Comparison of ENCODE assay signal across 21 mouse cellular contexts in the genomic region with DNA sequence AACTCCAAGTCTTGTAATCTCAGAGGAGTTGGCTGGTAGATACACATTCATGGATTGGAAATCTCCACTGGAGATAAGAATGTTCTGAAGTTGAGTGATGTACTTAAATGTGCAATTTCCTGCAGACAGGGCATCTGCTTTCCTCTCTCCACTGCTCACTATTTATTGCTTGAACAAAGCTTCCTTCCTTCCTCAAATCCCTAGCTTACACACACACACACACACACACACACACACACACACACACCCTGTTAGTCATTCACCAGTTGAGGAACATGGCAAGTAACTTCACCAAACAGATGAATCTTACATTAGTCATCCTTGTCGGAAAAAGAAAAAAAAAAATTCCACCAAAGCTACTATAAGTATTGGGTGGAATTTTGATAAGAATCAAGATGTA. TPM values are rescaled to one million over a fixed set of nuclear protein-coding genes. Genes with fewer than 3 reads are reported as not detected.
A peak's percentile ranks its signal among the peaks of the same experiment; 100 is the strongest.
DNase-seq lines count a peak whose midpoint lies in the region; ATAC-seq lines count a peak whose summit lies in the region.
"Had no signal": no experiment of that assay in that cellular context is flagged by ENCODE, and none has a peak within 500 bp of the region (broad histone marks: within the 10 kb centered on the region; RNA-seq: fewer than 3 reads in every experiment).

No protein-coding gene starts in this region.

- H3K4me3 ChIP-seq in kidney, embryonic 15.5 days (replicated peaks) = no peak overlapping the region
- H3K4me3 ChIP-seq in hindbrain, embryonic 11.5 days (ENCODE audit: low read depth, low read length) = no peak overlapping the region
- H3K4me3 ChIP-seq: embryonic facial prominence, embryonic 13.5 days; limb, embryonic 12.5 days; liver, embryonic 12.5 days; midbrain, embryonic 12.5 days; neural tube, embryonic 13.5 days had no signal

- H3K27ac ChIP-seq in kidney, embryonic 15.5 days = no peak overlapping the region
- no peak overlapping the region for H3K27ac ChIP-seq in hindbrain, embryonic 11.5 days (ENCODE audit: low read depth, low read length)
- H3K27ac ChIP-seq: embryonic facial prominence, embryonic 13.5 days; hindbrain, embryonic 14.5 days; limb, embryonic 12.5 days; liver, embryonic 12.5 days; midbrain, embryonic 12.5 days; neural tube, embryonic 13.5 days had no signal

- H3K36me3 ChIP-seq in kidney, embryonic 15.5 days = no peaks in the 10 kb centered on the region
- no peaks in the 10 kb centered on the region for H3K36me3 ChIP-seq in hindbrain, embryonic 11.5 days (ENCODE audit: control insufficient read depth, insufficient read depth, low read length)
- H3K36me3 ChIP-seq: embryonic facial prominence, embryonic 13.5 days; limb, embryonic 12.5 days; liver, embryonic 12.5 days; midbrain, embryonic 12.5 days; neural tube, embryonic 13.5 days had no signal

- H3K4me2 ChIP-seq in kidney, embryonic 15.5 days = no peak overlapping the region
- no peak overlapping the region for H3K4me2 ChIP-seq in hindbrain, embryonic 11.5 days (replicated peaks; ENCODE audit: low read depth, low read length)
- H3K4me2 ChIP-seq: embryonic facial prominence, embryonic 13.5 days; heart, embryonic 11.5 days; hindbrain, embryonic 14.5 days; limb, embryonic 12.5 days; liver, embryonic 12.5 days; midbrain, embryonic 12.5 days; neural tube, embryonic 13.5 days had no signal

- WGBS in kidney, embryonic 15.5 days = 64% methylated on average over 1 of the region's 1 CpGs
- 88% methylated on average over 1 of the region's 1 CpGs for WGBS in hindbrain, embryonic 11.5 days

- ATAC-seq in kidney, embryonic 15.5 days (replicated peaks; ENCODE audit: low FRiP score) = no peak
- ATAC-seq in megakaryocyte progenitor cell, adult 5-6 weeks (replicated peaks; ENCODE audit: poor library complexity) = peak; percentile 62
- ATAC-seq in hindbrain, embryonic 11.5 days (ENCODE audit: low FRiP score) = no peak
- ATAC-seq: forebrain, embryonic 14.5 days; intestine, embryonic 16.5 days; liver, embryonic 12.5 days had no signal

- no peaks in the 10 kb centered on the region for H3K27me3 ChIP-seq in kidney, embryonic 15.5 days
- H3K27me3 ChIP-seq in hindbrain, embryonic 11.5 days (ENCODE audit: control insufficient read depth, insufficient read depth, low read length) = no peaks in the 10 kb centered on the region
- H3K27me3 ChIP-seq: embryonic facial prominence, embryonic 13.5 days; limb, embryonic 12.5 days; liver, embryonic 12.5 days; midbrain, embryonic 12.5 days; neural tube, embryonic 13.5 days had no signal

- no peaks in the 10 kb centered on the region for H3K4me1 ChIP-seq in kidney, embryonic 15.5 days
- H3K4me1 ChIP-seq in hindbrain, embryonic 11.5 days (replicated peaks; ENCODE audit: control insufficient read depth, insufficient read depth, low read length) = no peaks in the 10 kb centered on the region
- H3K4me1 ChIP-seq: limb, embryonic 12.5 days; liver, embryonic 12.5 days; midbrain, embryonic 12.5 days; neural tube, embryonic 13.5 days had no signal

- peak; percentile 47 for DNase-seq in adrenal gland, adult 2 months
- no peak for DNase-seq in adrenal gland, postnatal 4 days (ENCODE audit: low spot score in 2 of 2)
- DNase-seq in kidney, postnatal 36 days = peak; percentile 19 to 25
- DNase-seq in NIH3T3 (ENCODE audit: low read depth) = peak; percentile 14
- no peak for DNase-seq in hindbrain, embryonic 11.5 days (ENCODE audit: low spot score)
- no peak for DNase-seq in cerebellum, adult 11 months
- DNase-seq: cerebellum, adult 9-11 months; heart, postnatal 10 days; lung, adult 2 months; thymus, postnatal 36 days had no signal

- H3K9me3 ChIP-seq in kidney, embryonic 15.5 days (replicated peaks) = no peaks in the 10 kb centered on the region
- H3K9me3 ChIP-seq in hindbrain, embryonic 11.5 days (ENCODE audit: control insufficient read depth, low read length) = no peaks in the 10 kb centered on the region
- H3K9me3 ChIP-seq: embryonic facial prominence, embryonic 13.5 days; limb, embryonic 12.5 days; liver, embryonic 12.5 days; midbrain, embryonic 12.5 days; neural tube, embryonic 13.5 days had no signal

- H3K9ac ChIP-seq in kidney, embryonic 15.5 days = no peak overlapping the region
- no peak overlapping the region for H3K9ac ChIP-seq in hindbrain, embryonic 11.5 days (ENCODE audit: low read depth, low read length)
- H3K9ac ChIP-seq: embryonic facial prominence, embryonic 13.5 days; hindbrain, embryonic 14.5 days; limb, embryonic 12.5 days; liver, embryonic 12.5 days; midbrain, embryonic 12.5 days; neural tube, embryonic 13.5 days had no signal

RNA-seq across cellular contexts. Expression of a gene that starts 8.6 kb away (rescaled TPM):
- 10 to 100 TPM; 21.1 to 26.2 TPM for total RNA-seq in adrenal gland, adult 2 months (2021)
- 12.1 and 12.3 TPM in 2 replicates for polyA plus RNA-seq in adrenal gland, adult 2 months (2012; rRNA removed)
- 10 to 100 TPM; 14.4 to 18.3 TPM for total RNA-seq in adrenal gland, postnatal 4 days (2021)
- polyA plus RNA-seq in kidney, embryonic 15.5 days (2015; fragmentation: Nextera tagmentation; extraction: Ambion mirVana) = 1.7 and 2.1 TPM in 2 replicates
- total RNA-seq in megakaryocyte progenitor cell, adult 5-6 weeks (2015) = 1.5 and 2.1 TPM in 2 replicates
- total RNA-seq in megakaryocyte progenitor cell, adult 5-6 weeks (2017) = 1.4 and 1.5 TPM in 2 replicates
- polyA plus RNA-seq in hindbrain, embryonic 11.5 days (2014; fragmentation: Nextera tagmentation; extraction: Ambion mirVana) = 2.3 and 2.5 TPM in 2 replicates

Comparison
In these comparisons a context has a peak if more than half of its experiments do, and no peak if none do; other contexts are left out.
1. DNase-seq: peak in adrenal gland, adult 2 months (single experiment), kidney, postnatal 36 days (2 of 2) and NIH3T3 (single experiment); none in adrenal gland, postnatal 4 days (0 of 2), hindbrain, embryonic 11.5 days (single experiment) and cerebellum, adult 11 months (single experiment).
2. RNA of a gene that starts 8.6 kb away (total RNA-seq): 21.1 to 26.2 TPM in adrenal gland, adult 2 months and 14.4 to 18.3 TPM in adrenal gland, postnatal 4 days; 1.4 to 2.1 TPM in megakaryocyte progenitor cell, adult 5-6 weeks; every median in the first group is over 4 times any median in the second.